Mouse (Mus musculus) liver, adult 2 months (tissue): ENCODE measurements around the gene Ndufa13.

ENCODE experiments used
- CTCF ChIP-seq: fragments of 200-500 bp; IDR thresholded peaks from 2 replicates; pipeline ENCODE4 v1.5.1; 2011; ENCODE audit warnings: low read depth, low read length, control low read depth
- POLR2A ChIP-seq: fragments of 200-500 bp; IDR thresholded peaks from 2 replicates; pipeline ENCODE4 v1.6.1; 2011; ENCODE audit warnings: low read length, control low read depth; ENCODE audit not compliant: insufficient read depth; ENCODE audit errors: extremely low read depth

DNA sequence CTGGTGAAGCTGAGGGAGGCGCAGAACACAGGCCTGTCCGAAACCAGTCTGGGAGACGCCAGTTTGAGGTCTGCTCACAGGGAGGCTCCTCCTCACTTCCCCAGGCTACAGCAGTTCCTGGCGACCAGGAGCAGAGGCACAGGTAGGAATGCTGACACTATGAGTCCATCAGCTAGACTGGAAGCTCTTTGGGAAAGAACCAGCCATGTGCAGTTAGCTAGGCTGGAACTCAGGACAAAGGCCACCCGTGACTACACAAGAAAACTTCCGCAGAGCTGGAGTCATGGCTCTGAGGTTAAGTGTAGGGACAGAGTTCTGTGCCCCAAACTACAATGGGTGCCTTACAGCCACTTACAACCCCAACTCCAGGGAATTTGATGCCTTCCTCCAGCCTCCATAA, 4.5 kb downstream of the Ndufa13 start:
- TF ChIP-seq CTCF: no peak
- TF ChIP-seq POLR2A: no peak
